Mouse (Mus musculus): ENCODE measurements around the gene Pom121.

DNA sequence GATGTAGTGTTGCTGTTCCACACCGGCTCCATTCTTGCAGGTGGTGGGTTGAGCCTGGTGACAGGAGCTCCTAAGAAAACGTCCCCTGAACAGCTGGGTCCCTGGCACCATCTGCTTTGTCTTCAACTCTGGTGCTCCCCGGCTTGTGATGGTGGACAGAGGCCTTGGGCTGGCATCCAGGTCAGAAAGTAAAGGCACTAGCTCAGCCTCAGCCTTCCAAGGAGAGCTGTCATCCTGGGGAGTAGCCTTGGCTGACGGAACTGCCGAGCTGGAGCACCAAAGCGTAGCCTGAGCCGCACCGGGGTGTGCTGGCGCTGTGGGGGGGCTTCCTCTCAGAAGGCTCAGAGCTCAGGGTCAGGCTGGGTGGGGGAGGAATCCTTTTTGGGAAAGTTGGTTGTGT, 15.9 kb upstream of the Pom121 start:
- TF ChIP-seq CTCF (IDR thresholded peaks at IDR 0.05; ENCODE audit: borderline replicate concordance, control insufficient read depth, extremely low read depth, insufficient read depth, low read length, poor library complexity) (no peak), POLR2A (IDR thresholded peaks at IDR 0.05; ENCODE audit: control insufficient read depth, extremely low read depth, insufficient read depth, low read length, poor library complexity) (no peak)
